Mouse (Mus musculus) olfactory bulb, adult 2 months (tissue): ENCODE results near the gene Trpt1. TPM values are rescaled to one million over a fixed set of nuclear protein-coding genes. Genes with fewer than 3 reads are reported as not detected.

ENCODE experiments used
- H3K27ac ChIP-seq: fragments of 200-500 bp; 2 replicates; pipeline ENCODE4 v1.5.1; 2012; ENCODE audit warnings: low read depth, low read length; ENCODE audit not compliant: insufficient read depth
- H3K4me1 ChIP-seq: fragments of 200-500 bp; 2 replicates; pipeline ENCODE4 v1.6.1; 2012; ENCODE audit warnings: low read length; ENCODE audit not compliant: control insufficient read depth, insufficient read depth
- H3K4me3 ChIP-seq: fragments of 200-500 bp; 2 replicates; pipeline ENCODE4 v1.5.1; 2012; ENCODE audit warnings: mild to moderate bottlenecking, low read depth, low read length, moderate library complexity; ENCODE audit not compliant: insufficient read depth
- CTCF ChIP-seq: fragments of 200-500 bp; IDR thresholded peaks from 2 replicates; pipeline ENCODE4 v1.5.1; 2012; ENCODE audit warnings: low read depth, mild to moderate bottlenecking, low read length, moderate library complexity; ENCODE audit not compliant: insufficient read depth
- POLR2A ChIP-seq: fragments of 200-500 bp; IDR thresholded peaks from 2 replicates; pipeline ENCODE4 v1.6.1; 2012; ENCODE audit warnings: mild to moderate bottlenecking, low read depth, low read length, moderate library complexity; ENCODE audit not compliant: insufficient read depth
- WGBS: fragments of 180-500 bp; shearing (Covaris S2); methylation state at CpG from one replicate; pipeline ENCODE4 v1.1.7; 2018; 5-methylcytosine and 5-hydroxymethylcytosine counted together
- polyA plus RNA-seq: library from polyadenylated mRNA; stranded (reverse); fragments of >200 nt; gene quantifications from 2 replicates; pipeline ENCODE4 v1.2.4, GENCODE M21; 2012; ENCODE audit warnings: low replicate concordance; ENCODE audit not compliant: missing spikeins, insufficient read depth, insufficient read length

Trpt1 gene
- not detected in 2 replicates for polyA plus RNA-seq

DNA sequence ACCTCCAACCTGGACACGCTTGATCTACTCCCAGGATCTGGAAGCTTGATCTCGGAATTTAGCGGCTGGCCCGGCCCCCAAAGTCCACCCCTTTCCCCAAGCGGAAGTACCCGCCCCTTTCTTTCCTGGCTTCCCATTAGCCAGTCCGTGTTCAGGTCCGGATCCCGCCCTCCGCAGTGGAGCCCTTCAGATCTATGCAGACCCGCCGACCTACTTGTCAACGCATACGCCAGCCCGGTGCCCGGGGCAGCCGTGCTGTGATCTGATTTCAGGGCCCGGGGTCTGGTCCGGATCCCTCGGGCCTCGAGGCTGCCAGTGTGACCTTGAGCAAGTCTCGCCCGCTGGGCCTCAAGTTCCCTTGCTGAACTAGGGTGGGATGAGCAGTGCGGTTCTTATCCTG lies at the start of gene Trpt1, which contains the start of gene Nudt22:
Trpt1 (plus strand) TSS at position 126 of the 400 bp plus-strand sequence.
Nudt22 (minus strand) TSS at position 112 of the 400 bp plus-strand sequence.
- Histone ChIP-seq H3K4me3 (peak within 1 kb of the TSS; percentile 67), H3K4me1 (peaks cover 38% of the 10 kb centered on the region), H3K27ac (peak within 1 kb of the TSS; percentile 28; the same call in 1 of the 2 replicates)
- no peak for TF ChIP-seq CTCF
- peak; percentile 65 for TF ChIP-seq POLR2A
- WGBS = under 1% methylated on average over 24 of the region's 24 CpGs

DNA sequence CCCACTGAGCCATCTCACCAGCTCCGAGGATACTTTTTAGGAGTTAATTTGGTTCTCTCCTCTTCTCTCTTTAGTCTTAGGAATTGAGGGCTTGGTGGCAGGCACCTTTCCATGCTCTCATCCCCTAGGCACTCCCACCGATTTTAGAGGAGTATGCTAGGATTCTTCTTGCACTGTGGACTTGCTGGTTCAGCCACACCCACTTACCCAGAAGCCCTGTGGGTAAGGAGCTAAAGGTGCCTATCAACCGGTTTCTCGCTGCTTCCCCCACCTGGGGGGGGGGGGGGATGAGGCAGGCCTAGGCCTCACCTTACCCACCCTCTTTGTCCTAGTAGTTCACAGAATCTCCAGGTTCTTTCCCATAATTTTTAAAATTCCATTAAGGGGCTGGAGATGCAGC lies 48.2 kb upstream of the Trpt1 start:
- Histone ChIP-seq H3K27ac (no peak overlapping the region), H3K4me3 (no peak overlapping the region), H3K4me1 (peaks cover 10% of the 10 kb centered on the region)
- no peak for TF ChIP-seq POLR2A
- no peak for TF ChIP-seq CTCF
- 70% methylated on average over 4 of the region's 4 CpGs for WGBS

DNA sequence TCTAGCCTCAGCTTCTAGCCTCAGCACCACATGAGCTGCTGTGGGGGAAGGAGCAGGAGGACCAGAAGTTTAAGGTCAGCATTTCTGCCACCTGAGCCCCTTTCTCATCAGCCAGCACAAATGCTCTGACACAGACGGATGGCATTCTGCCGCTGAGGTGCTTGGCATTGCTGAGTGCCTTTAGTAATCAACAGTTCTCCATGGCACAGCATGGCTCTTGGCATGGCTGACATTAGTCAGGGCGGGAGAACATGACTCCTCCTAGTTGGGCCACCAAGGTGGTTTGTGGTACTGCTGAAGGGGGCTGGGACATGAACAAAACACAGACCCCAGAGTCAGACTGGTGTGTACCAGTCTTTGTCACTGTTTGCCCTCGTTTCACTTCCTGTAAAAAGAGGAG lies 47.7 kb upstream of the Trpt1 start:
- peaks cover 10% of the 10 kb centered on the region for H3K4me1 ChIP-seq
- WGBS = 69% methylated on average over 4 of the region's 4 CpGs
- TF ChIP-seq POLR2A (no peak), CTCF (no peak)
- no peak overlapping the region for H3K27ac ChIP-seq
- no peak overlapping the region for H3K4me3 ChIP-seq

DNA sequence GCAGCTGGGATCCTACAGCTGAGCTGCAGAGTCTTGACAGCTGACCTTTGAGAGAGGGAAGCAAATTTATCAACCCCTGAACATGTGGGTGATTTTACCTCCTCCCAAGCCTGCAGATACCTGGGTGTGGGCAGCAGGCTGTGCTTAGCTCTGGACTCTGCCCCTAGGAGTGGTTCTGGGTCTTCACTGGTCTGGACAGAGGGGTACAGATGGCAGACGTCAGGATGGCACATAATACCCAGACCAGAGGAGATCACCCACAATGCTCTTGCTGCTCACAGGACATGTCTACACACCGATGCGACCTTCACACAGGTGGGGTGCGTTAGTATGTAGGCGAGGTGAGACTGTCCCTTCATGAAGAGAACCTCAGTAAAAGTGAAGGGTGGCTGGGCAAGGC lies 46.4 kb upstream of the Trpt1 start:
- Histone ChIP-seq H3K4me1 (peaks cover 10% of the 10 kb centered on the region), H3K4me3 (no peak overlapping the region), H3K27ac (no peak overlapping the region)
- 90% methylated on average over 5 of the region's 5 CpGs for WGBS
- TF ChIP-seq POLR2A = no peak
- TF ChIP-seq CTCF = no peak

DNA sequence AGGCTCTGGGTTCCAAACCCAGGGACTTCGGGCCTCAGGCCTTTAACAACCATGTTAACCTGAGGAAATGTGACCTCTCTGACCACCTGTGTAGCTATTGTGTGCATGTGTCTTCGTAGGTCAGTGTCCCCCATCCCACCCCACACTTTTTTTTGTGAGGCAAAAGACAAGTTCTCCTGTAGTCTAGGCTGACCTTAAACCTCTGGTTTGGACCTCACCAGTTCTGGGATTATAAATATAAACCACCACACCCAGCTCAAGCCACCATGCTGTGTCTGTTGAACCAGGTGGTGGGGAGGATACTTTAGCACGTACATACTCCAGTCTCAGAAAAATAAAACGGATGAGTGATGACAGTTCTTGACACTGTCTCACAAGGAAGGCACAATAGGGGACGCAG lies 46.0 kb upstream of the Trpt1 start:
- 54% methylated on average over 5 of the region's 5 CpGs for WGBS
- Histone ChIP-seq H3K4me1 (peaks cover 10% of the 10 kb centered on the region), H3K4me3 (no peak overlapping the region), H3K27ac (no peak overlapping the region)
- no peak for TF ChIP-seq CTCF
- no peak for TF ChIP-seq POLR2A

DNA sequence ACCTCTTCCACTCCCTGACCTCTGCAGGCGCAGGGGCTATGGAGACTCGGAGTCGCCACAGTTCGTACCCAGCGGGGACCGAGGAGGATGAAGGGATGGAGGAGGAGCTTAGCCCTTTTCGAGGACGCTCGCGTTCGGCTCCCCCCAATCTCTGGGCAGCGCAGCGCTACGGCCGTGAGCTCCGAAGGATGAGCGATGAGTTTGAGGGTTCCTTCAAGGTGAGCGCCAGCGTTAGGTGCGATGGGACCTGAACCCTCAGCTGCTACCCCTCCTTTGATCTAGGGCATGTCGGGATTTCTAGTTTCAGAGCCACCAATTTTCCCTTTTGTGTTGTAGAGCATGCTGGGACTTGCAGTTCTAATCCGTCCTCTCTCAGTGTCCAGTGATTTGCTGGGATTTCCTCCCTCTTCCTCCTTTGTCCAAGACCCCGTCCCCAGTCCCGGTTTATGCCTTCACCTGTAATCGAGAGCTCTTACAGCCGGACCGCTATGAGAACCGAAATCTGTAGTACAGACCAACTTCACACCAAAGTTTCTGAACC lies 45.2 kb upstream of the Trpt1 start:
- 0% methylated on average over 28 of the region's 28 CpGs for WGBS
- Histone ChIP-seq H3K4me3 (peak overlapping the region; percentile 62), H3K4me1 (peaks cover 10% of the 10 kb centered on the region), H3K27ac (peak overlapping the region; percentile 91)
- TF ChIP-seq CTCF (no peak), POLR2A (no peak; the same call in 1 of the 2 replicates)

DNA sequence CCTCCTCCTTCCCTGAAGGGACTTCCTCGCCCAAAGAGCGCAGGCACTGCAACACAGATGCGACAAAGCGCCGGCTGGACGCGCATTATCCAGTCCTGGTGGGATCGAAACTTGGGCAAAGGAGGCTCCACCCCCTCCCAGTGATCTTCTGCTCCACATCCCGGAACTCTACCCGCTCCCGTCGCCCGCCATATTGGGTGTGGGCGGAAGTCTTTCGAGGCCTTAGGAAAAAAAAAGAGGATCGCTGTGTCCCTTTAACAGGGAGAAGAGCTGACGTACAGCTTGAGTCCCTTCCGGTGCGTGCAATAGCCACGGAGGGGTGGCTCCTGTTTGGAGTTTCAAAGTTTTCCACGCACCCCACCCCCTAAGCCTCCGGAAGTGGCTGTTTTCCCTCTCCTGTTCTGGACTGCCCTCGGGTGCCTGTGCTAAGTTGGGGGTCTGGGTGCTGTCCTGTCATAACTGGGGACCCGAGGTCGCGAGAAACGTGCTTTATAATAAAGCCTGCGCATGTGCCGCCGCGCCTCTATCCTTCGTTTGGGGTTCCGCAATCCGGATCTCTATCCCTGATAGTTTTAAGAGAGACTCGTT lies 44.5 kb upstream of the Trpt1 start:
- under 1% methylated on average over 35 of the region's 35 CpGs for whole genome bisulfite sequencing
- no peak for TF ChIP-seq CTCF
- peak; percentile 33; the same call in 1 of the 2 replicates for TF ChIP-seq POLR2A
- peak overlapping the region; percentile 62 for H3K4me3 ChIP-seq
- H3K4me1 ChIP-seq = peaks cover 10% of the 10 kb centered on the region
- H3K27ac ChIP-seq = peak overlapping the region; percentile 91

DNA sequence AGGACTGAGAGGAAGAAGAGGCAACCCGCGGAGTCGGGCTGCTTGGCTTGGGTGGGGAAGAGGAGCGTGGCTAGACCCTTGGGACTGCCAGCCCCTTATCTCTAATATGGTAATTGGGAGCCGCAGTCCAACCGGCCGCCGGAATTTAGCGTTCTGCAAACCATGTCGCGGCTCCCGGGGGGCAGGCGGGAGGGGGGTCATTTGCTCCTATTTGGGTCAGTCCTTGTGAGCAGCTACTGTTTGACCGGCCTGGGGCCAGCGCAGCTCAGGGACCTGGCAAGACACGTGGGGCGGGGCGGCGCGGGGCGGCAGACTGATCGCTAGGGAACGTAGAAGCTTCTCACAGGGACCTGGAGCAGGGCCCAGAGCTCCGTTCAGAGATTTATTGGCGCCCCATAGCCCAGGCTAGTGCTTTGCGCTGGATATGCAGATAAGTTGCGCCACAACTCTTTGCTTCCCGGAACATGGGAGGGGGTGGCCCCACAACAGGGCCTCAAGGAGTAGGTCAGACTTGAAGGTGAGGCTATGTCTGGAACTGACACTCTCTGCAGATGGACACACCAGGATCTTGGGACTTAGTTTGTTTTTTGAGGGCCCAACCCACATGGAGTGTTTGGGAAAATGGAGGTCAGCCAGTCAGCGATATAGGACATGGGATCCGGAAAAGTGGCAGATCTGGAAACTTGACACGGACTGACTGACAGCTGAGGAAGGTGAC lies 43.8 kb upstream of the Trpt1 start:
- WGBS = 3% methylated on average over 31 of the region's 31 CpGs

DNA sequence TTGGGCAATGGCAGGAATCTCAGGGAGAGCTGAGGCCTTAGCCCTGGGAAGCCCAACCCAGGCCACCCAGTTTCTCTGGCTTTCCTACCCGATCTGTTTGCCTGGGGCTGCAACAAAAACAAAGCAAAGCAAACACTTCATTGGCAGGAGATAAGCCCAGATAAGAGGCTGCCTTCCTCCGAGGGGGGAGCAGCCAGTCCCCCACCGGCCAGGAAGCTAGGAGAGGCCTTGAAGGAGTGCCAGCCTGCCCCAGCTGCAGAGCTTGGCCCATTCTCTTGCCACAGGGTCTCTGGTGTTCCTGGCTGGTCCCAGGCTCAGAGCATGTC lies 43.3 kb upstream of the Trpt1 start:
- peak overlapping the region; percentile 76 for H3K27ac ChIP-seq
- H3K4me3 ChIP-seq = peak overlapping the region; percentile 62
- 13% methylated on average over 3 of the region's 3 CpGs for WGBS
- peaks cover 10% of the 10 kb centered on the region for H3K4me1 ChIP-seq
- TF ChIP-seq CTCF (no peak), POLR2A (no peak)

More for the DNA sequence above, 43.8 kb upstream of the Trpt1 start:
- peaks cover 10% of the 10 kb centered on the region for H3K4me1 ChIP-seq
- peak overlapping the region; percentile 76 for H3K27ac ChIP-seq
- TF ChIP-seq POLR2A (no peak; the same call in 1 of the 2 replicates), CTCF (no peak)
- H3K4me3 ChIP-seq = peak overlapping the region; percentile 62
